Mouse (Mus musculus): Measurements from ENCODE around the gene Gm20388. TPM values are rescaled to one million over a fixed set of nuclear protein-coding genes. Genes with fewer than 3 reads are reported as not detected.

Gene Gm20388
- polyA plus RNA-seq, 1 experiment from 2014 or later: not detected

DNA sequence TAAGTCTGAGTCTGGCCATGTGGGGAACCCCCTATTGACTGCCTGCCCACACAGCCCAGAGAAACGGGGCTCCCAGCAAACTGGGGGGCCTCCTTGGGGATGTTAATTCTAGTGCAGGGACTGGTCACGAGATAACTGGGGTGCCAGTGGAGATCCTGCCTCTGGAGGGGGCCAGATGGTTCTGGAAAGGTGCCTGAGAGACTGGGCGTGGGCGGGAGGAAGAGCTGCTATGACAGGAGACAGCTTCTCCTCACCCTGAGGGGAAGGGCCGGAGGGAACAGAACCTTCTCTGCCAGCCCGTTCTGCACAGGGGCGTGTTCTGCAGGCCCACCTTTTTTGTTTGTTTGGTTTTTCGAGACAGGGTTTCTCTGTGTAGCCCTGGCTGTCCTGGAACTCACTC is 2955.6 kb downstream of the Gm20388 start:
- WGBS: 82% methylated on average over 8 of the region's 8 CpGs
- no peaks in the 10 kb centered on the region for H3K27me3 ChIP-seq (ENCODE audit: control insufficient read depth, insufficient read depth, low read depth, low read length)

DNA sequence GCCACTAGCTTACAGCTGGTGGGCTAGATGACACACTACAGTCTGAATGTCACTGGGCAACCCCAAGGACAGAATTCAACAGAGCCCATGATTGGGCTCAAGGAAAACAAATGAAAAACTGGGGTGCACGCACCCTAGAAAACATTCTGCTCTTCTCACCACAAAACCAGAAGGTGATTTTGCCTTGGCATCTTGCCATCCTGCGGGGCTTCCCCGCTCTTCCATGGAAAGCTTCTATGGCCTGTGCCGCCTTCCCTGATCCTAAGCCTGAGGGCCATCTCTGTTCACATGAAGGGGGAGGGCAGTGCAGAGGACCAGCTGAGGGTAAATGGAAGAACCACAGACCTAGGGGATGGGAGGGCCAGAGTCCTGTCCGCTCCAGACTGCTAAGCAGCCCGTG is 2957.3 kb downstream of the Gm20388 start:
- no peak overlapping the region for H3K4me2 ChIP-seq (ENCODE audit: low read depth, low read length)
- no peaks in the 10 kb centered on the region for H3K36me3 ChIP-seq (ENCODE audit: control insufficient read depth, insufficient read depth, low read length)
- H3K27me3 ChIP-seq (ENCODE audit: control insufficient read depth, insufficient read depth, low read depth, low read length): no peaks in the 10 kb centered on the region
- peaks cover 14% of the 10 kb centered on the region for H3K9me3 ChIP-seq (ENCODE audit: control insufficient read depth, low read length)
- no peak for ATAC-seq (ENCODE audit: low read depth)
- H3K4me3 ChIP-seq (ENCODE audit: low read length): no peak overlapping the region
- H3K9ac ChIP-seq (ENCODE audit: low read length): no peak overlapping the region
- 84% methylated on average over 6 of the region's 6 CpGs for WGBS
- H3K27ac ChIP-seq (ENCODE audit: low read length): no peak overlapping the region
- no peaks in the 10 kb centered on the region for H3K4me1 ChIP-seq (replicated peaks; ENCODE audit: control insufficient read depth, insufficient read depth, low read length)

More for the DNA sequence above, 2955.6 kb downstream of the Gm20388 start:
- H3K4me3 ChIP-seq (ENCODE audit: low read length): no peak overlapping the region
- no peaks in the 10 kb centered on the region for H3K36me3 ChIP-seq (ENCODE audit: control insufficient read depth, insufficient read depth, low read length)
- H3K9me3 ChIP-seq (ENCODE audit: control insufficient read depth, low read length): peaks cover 14% of the 10 kb centered on the region
- no peak for ATAC-seq (ENCODE audit: low read depth)
- H3K4me2 ChIP-seq (ENCODE audit: low read depth, low read length): no peak overlapping the region
- no peak overlapping the region for H3K27ac ChIP-seq (ENCODE audit: low read length)
- H3K9ac ChIP-seq (ENCODE audit: low read length): no peak overlapping the region
- H3K4me1 ChIP-seq (replicated peaks; ENCODE audit: control insufficient read depth, insufficient read depth, low read length): no peaks in the 10 kb centered on the region

DNA sequence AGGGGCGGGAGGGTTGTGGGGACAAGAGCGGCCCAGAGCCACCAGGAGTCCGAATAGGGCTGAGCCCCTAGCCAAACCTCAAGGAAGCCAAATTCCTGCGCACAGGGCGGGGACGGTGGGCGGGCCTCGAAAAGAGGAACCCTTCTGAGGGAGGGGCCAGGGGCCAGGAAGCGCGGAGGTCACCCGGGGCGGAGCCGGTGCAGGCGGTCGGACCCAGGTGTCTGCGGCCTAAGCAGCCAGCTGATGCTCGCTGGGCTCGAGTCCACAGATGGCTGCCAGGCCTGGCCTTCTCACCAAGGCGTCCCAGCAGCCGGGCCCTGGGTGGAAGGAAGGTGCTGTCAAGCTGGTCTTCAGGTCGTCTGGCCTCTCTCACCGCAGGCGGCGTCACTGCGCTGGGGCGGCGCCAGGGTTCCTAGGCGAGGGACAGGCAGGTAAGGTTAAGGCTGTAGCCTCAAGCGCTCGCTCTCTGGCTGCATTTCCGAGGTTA is 2959.8 kb downstream of the Gm20388 start:
- H3K36me3 ChIP-seq (ENCODE audit: control insufficient read depth, insufficient read depth, low read length): no peaks in the 10 kb centered on the region
- peak; percentile 78 for ATAC-seq (ENCODE audit: low read depth)
- H3K9ac ChIP-seq (ENCODE audit: low read length): 0 out of 2 replicates have a peak overlapping the region, but pooled peaks have one; percentile 40
- WGBS: 21% methylated on average over 31 of the region's 31 CpGs
- H3K4me3 ChIP-seq (ENCODE audit: low read length): peak overlapping the region; percentile 33
- no peaks in the 10 kb centered on the region for H3K27me3 ChIP-seq (ENCODE audit: control insufficient read depth, insufficient read depth, low read depth, low read length)
- peak overlapping the region; percentile 51 for H3K4me2 ChIP-seq (ENCODE audit: low read depth, low read length)
- no peaks in the 10 kb centered on the region for H3K4me1 ChIP-seq (replicated peaks; ENCODE audit: control insufficient read depth, insufficient read depth, low read length)
- peaks cover 2% of the 10 kb centered on the region for H3K9me3 ChIP-seq (ENCODE audit: control insufficient read depth, low read length)
- no peak overlapping the region for H3K27ac ChIP-seq (ENCODE audit: low read length)

DNA sequence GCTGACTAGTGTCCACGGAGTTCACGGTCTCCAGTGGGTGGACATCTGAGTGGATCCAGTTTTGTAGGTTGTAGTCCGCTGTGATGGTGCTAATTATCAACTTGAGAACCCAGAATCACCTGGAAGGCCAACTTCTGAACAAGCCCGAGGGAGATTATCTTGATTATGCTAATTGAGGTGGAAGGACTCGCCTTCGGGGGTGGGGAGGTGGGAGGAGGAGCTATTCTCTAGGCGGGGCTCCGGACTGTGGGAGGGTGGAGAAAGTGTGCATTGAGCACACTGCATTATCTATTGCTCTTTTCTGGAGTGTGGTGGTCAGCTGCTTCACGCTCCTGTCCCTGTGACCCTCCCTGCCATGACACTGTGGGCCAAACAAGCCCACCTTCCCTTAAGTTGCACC is 2961.0 kb downstream of the Gm20388 start:
- Histone ChIP-seq H3K27me3 (ENCODE audit: control insufficient read depth, insufficient read depth, low read depth, low read length) (no peaks in the 10 kb centered on the region), H3K9ac (ENCODE audit: low read length) (no peak overlapping the region), H3K27ac (ENCODE audit: low read length) (no peak overlapping the region), H3K4me1 (replicated peaks; ENCODE audit: control insufficient read depth, insufficient read depth, low read length) (no peaks in the 10 kb centered on the region), H3K4me2 (ENCODE audit: low read depth, low read length) (no peak overlapping the region), H3K36me3 (ENCODE audit: control insufficient read depth, insufficient read depth, low read length) (no peaks in the 10 kb centered on the region), H3K4me3 (ENCODE audit: low read length) (no peak overlapping the region), H3K9me3 (ENCODE audit: control insufficient read depth, low read length) (no peaks in the 10 kb centered on the region)
- ATAC-seq (ENCODE audit: low read depth): no peak
- 71% methylated on average over 9 of the region's 9 CpGs for WGBS

DNA sequence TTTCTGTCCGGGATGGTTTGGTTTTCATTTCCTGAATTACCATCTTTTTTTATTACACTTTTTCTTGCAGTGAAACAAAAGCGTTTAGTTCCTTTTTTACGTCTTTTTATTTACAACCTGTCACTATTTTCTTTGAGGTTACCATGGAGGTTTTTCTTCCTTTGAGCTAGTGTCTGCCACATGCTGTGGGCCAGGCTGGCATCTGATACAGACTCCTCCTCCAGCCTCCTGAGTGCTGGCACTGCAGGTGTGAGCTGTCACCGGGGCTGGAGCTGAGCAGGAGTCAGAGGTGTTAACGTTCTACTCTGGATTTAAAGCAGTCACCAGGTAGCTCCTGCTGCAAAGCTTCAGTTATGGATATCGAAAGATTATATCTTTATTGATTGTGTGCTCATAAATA is 2962.5 kb downstream of the Gm20388 start:
- H3K9me3 ChIP-seq (ENCODE audit: control insufficient read depth, low read length): no peaks in the 10 kb centered on the region
- H3K27ac ChIP-seq (ENCODE audit: low read length): no peak overlapping the region
- no peaks in the 10 kb centered on the region for H3K27me3 ChIP-seq (ENCODE audit: control insufficient read depth, insufficient read depth, low read depth, low read length)
- H3K4me2 ChIP-seq (ENCODE audit: low read depth, low read length): no peak overlapping the region
- H3K36me3 ChIP-seq (ENCODE audit: control insufficient read depth, insufficient read depth, low read length): no peaks in the 10 kb centered on the region
- H3K4me3 ChIP-seq (ENCODE audit: low read length): no peak overlapping the region
- WGBS: 37% methylated on average over 6 of the region's 6 CpGs
- H3K4me1 ChIP-seq (replicated peaks; ENCODE audit: control insufficient read depth, insufficient read depth, low read length): no peaks in the 10 kb centered on the region
- H3K9ac ChIP-seq (ENCODE audit: low read length): no peak overlapping the region
- ATAC-seq (ENCODE audit: low read depth): no peak

DNA sequence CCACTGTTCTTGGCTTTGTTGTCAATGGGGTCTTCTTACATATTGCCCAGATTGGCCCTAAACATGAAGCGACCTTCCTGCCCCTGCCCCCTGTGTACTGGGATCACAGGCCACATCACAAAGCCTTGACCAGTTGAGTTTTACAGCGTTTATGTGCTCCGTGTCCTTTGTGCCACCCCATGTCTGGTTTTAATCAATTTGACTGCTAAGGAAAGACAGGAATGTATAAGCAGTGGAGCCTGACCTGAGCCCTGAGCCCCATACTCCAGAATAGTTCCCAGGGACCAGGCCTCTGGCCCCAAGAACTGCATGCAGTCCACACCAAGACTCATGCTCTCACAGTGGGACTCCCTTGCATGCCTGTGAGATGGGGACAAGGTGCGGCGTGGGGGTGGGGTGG is 2964.5 kb downstream of the Gm20388 start:
- no peaks in the 10 kb centered on the region for H3K9me3 ChIP-seq (ENCODE audit: control insufficient read depth, low read length)
- 54% methylated on average over 5 of the region's 5 CpGs for WGBS
- no peak overlapping the region for H3K4me2 ChIP-seq (ENCODE audit: low read depth, low read length)
- H3K27ac ChIP-seq (ENCODE audit: low read length): no peak overlapping the region
- H3K36me3 ChIP-seq (ENCODE audit: control insufficient read depth, insufficient read depth, low read length): no peaks in the 10 kb centered on the region
- H3K27me3 ChIP-seq (ENCODE audit: control insufficient read depth, insufficient read depth, low read depth, low read length): no peaks in the 10 kb centered on the region
- no peak overlapping the region for H3K9ac ChIP-seq (ENCODE audit: low read length)
- H3K4me1 ChIP-seq (replicated peaks; ENCODE audit: control insufficient read depth, insufficient read depth, low read length): no peaks in the 10 kb centered on the region
- H3K4me3 ChIP-seq (ENCODE audit: low read length): no peak overlapping the region
- ATAC-seq (ENCODE audit: low read depth): no peak

DNA sequence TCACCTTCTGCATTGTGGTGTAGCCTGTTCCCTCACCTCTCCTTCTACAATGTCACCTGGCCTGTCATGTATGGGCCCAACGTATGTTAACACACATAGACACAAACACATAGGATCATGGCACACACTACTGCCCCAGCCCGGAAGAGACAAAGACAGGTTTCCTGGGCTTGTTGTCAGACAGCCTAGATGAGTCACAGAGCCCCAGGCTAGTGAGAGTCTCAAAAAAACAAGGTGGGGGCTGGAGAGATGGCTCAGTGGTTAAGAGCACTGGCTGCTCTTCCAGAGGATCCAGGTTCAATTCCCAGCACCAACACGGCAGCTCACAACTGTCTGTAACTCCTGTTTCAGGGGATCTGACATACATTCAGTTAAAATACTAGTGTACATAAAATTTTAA is 2967.6 kb downstream of the Gm20388 start:
- H3K9ac ChIP-seq (ENCODE audit: low read length): no peak overlapping the region
- H3K4me2 ChIP-seq (ENCODE audit: low read depth, low read length): no peak overlapping the region
- peaks cover 6% of the 10 kb centered on the region; the same call in 1 of the 2 replicates for H3K36me3 ChIP-seq (ENCODE audit: control insufficient read depth, insufficient read depth, low read length)
- H3K9me3 ChIP-seq (ENCODE audit: control insufficient read depth, low read length): no peaks in the 10 kb centered on the region
- H3K4me1 ChIP-seq (replicated peaks; ENCODE audit: control insufficient read depth, insufficient read depth, low read length): no peaks in the 10 kb centered on the region
- H3K27ac ChIP-seq (ENCODE audit: low read length): no peak overlapping the region
- H3K27me3 ChIP-seq (ENCODE audit: control insufficient read depth, insufficient read depth, low read depth, low read length): no peaks in the 10 kb centered on the region
- no peak for ATAC-seq (ENCODE audit: low read depth)
- no peak overlapping the region for H3K4me3 ChIP-seq (ENCODE audit: low read length)
- 80% methylated on average over 3 of the region's 3 CpGs for whole genome bisulfite sequencing

DNA sequence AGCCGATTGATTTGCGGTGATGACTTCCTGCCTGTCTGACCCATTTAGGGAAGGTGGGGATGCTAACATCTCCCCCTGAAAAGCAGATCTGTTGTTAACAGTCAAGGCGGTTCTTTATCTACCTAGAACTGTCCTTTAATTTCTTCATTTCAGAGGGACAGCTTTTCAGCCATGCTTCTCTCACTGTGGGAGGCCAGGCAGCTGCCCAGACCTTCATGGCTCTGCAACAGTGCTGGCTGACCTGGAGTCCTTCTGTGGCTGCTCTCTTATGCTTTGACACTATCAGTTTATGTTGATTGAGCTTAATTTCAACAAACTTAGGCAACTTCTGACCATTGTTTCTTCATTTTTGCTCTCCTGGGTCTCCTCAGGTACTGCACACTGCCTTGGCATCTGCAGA is 2969.7 kb downstream of the Gm20388 start:
- Histone ChIP-seq H3K27ac (ENCODE audit: low read length) (no peak overlapping the region), H3K4me1 (replicated peaks; ENCODE audit: control insufficient read depth, insufficient read depth, low read length) (no peaks in the 10 kb centered on the region), H3K27me3 (ENCODE audit: control insufficient read depth, insufficient read depth, low read depth, low read length) (no peaks in the 10 kb centered on the region), H3K4me2 (ENCODE audit: low read depth, low read length) (no peak overlapping the region), H3K4me3 (ENCODE audit: low read length) (no peak overlapping the region), H3K9me3 (ENCODE audit: control insufficient read depth, low read length) (no peaks in the 10 kb centered on the region), H3K36me3 (ENCODE audit: control insufficient read depth, insufficient read depth, low read length) (peaks cover 23% of the 10 kb centered on the region), H3K9ac (ENCODE audit: low read length) (no peak overlapping the region)
- WGBS: 41% methylated on average over 3 of the region's 3 CpGs
- ATAC-seq (ENCODE audit: low read depth): no peak

DNA sequence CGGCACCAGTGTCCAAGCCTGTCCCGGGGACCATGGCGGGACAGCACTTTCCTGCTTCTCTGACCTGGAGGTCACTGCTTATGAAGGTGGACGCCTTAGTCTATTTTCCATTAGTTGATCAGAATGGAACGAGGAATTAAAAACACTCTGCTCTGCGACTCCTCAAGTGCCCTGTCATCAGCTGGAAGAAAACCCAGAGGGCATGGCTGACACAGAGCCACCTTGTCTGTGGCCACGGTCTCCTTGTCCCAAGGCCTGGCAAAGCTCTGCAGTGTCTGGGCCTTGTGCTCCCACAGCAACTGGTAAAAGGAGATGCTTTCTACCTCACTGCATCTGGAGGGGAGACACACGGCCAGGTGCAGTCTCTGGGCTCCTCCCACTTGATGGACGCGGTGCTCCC is 2973.0 kb downstream of the Gm20388 start:
- Histone ChIP-seq H3K4me2 (ENCODE audit: low read depth, low read length) (no peak overlapping the region), H3K27me3 (ENCODE audit: control insufficient read depth, insufficient read depth, low read depth, low read length) (no peaks in the 10 kb centered on the region), H3K4me1 (replicated peaks; ENCODE audit: control insufficient read depth, insufficient read depth, low read length) (no peaks in the 10 kb centered on the region), H3K9ac (ENCODE audit: low read length) (no peak overlapping the region), H3K9me3 (ENCODE audit: control insufficient read depth, low read length) (no peaks in the 10 kb centered on the region), H3K36me3 (ENCODE audit: control insufficient read depth, insufficient read depth, low read length) (peaks cover 51% of the 10 kb centered on the region), H3K4me3 (ENCODE audit: low read length) (no peak overlapping the region), H3K27ac (ENCODE audit: low read length) (no peak overlapping the region)
- 85% methylated on average over 10 of the region's 10 CpGs for WGBS
- ATAC-seq (ENCODE audit: low read depth): no peak

DNA sequence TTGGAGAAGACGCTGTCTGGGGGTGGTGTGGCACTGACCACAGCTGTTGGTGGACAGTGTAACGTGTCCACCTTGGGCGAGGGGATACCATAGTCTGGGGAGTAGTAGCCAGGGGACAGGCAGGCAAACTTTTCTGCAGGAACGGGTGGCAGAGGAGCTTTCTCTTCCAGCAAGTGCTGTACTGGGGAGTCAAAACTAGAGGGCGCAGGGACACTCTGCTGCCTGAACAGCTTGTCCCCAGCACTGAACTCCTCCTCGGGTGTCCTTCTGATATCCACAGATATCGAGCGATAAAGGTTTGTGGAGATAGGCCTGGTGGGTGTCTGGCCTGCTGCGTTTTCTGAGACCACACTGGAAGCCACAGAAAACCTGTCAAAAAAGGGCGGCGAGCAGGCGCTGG is 2980.8 kb downstream of the Gm20388 start:
- Histone ChIP-seq H3K9ac (ENCODE audit: low read length) (no peak overlapping the region), H3K27me3 (ENCODE audit: control insufficient read depth, insufficient read depth, low read depth, low read length) (no peaks in the 10 kb centered on the region), H3K27ac (ENCODE audit: low read length) (no peak overlapping the region), H3K4me1 (replicated peaks; ENCODE audit: control insufficient read depth, insufficient read depth, low read length) (no peaks in the 10 kb centered on the region), H3K36me3 (ENCODE audit: control insufficient read depth, insufficient read depth, low read length) (peaks cover 67% of the 10 kb centered on the region), H3K9me3 (ENCODE audit: control insufficient read depth, low read length) (no peaks in the 10 kb centered on the region), H3K4me3 (ENCODE audit: low read length) (no peak overlapping the region), H3K4me2 (ENCODE audit: low read depth, low read length) (no peak overlapping the region)
- WGBS: 86% methylated on average over 12 of the region's 12 CpGs
- no peak for ATAC-seq (ENCODE audit: low read depth)
